Mouse (Mus musculus) forebrain, embryonic 14.5 days (tissue): Measurements from ENCODE around the gene Mmp21. TPM values are rescaled to one million over a fixed set of nuclear protein-coding genes. Genes with fewer than 3 reads are reported as not detected.

Experiments
- ATAC-seq: fragments of 200-750 bp; cut with Nextera tagmentation; 2 replicates; pipeline ENCODE4 v1.8.0; 2017; ENCODE audit warnings: mild to moderate bottlenecking, moderate library complexity
- DNase-seq: peaks from one replicate; pipeline ENCODE4 v3.0.0-alpha.2; 2015; ENCODE audit warnings: low spot score
- H3K27ac ChIP-seq: fragments of 300-500 bp; sonication (generic); 2 replicates; pipeline ENCODE4 v1.5.1; 2014; ENCODE audit warnings: low read depth, mild to moderate bottlenecking, control low read depth, low read length, moderate library complexity
- H3K27me3 ChIP-seq: fragments of 300-500 bp; sonication (generic); replicated peaks from 2 replicates; pipeline ENCODE4 v1.6.1; 2014; ENCODE audit warnings: low read length, control low read depth, mixed read lengths; ENCODE audit not compliant: control insufficient read depth, insufficient read depth
- H3K36me3 ChIP-seq: fragments of 300-500 bp; sonication (generic); 2 replicates; pipeline ENCODE4 v1.6.1; 2014; ENCODE audit warnings: low read length, control low read depth; ENCODE audit not compliant: control insufficient read depth, insufficient read depth
- H3K4me1 ChIP-seq: fragments of 300-500 bp; sonication (generic); 2 replicates; pipeline ENCODE4 v1.6.1; 2014; ENCODE audit warnings: antibody characterized with exemption, low read length, control low read depth; ENCODE audit not compliant: control insufficient read depth, insufficient read depth
- H3K4me2 ChIP-seq: fragments of 300-500 bp; sonication (generic); 2 replicates; pipeline ENCODE4 v1.6.1; 2014; ENCODE audit warnings: mild to moderate bottlenecking, control low read depth, low read length
- H3K4me3 ChIP-seq: fragments of 300-500 bp; sonication (generic); 2 replicates; pipeline ENCODE4 v1.5.1; 2014; ENCODE audit warnings: low read depth, low read length, control low read depth
- H3K9ac ChIP-seq: fragments of 300-500 bp; sonication (generic); 2 replicates; pipeline ENCODE4 v1.6.1; 2014; ENCODE audit warnings: mild to moderate bottlenecking, low read length, control low read depth, moderate library complexity
- H3K9me3 ChIP-seq: fragments of 300-500 bp; sonication (generic); replicated peaks from 2 replicates; pipeline ENCODE4 v1.6.1; 2016; ENCODE audit warnings: low read length, control low read depth, mixed read lengths; ENCODE audit not compliant: control insufficient read depth
- WGBS: fragments of 180-500 bp; shearing (Covaris S2); extraction: QIAGEN DNeasy Blood & Tissue Kit; methylation state at CpG from one replicate; pipeline ENCODE4 v1.1.7; 2014; 5-methylcytosine and 5-hydroxymethylcytosine counted together
- polyA plus RNA-seq: library from polyadenylated mRNA; unstranded; fragments of >200 nt; fragmentation: Nextera tagmentation; extraction: Ambion mirVana; gene quantifications from 2 replicates; pipeline ENCODE4 v1.2.1, GENCODE M21; 2014

The Mmp21 gene
- polyA plus RNA-seq, 1 experiment from 2014 or later: not detected

- Histone ChIP-seq H3K4me3 (no peak overlapping the region), H3K27me3 (no peaks in the 10 kb centered on the region), H3K27ac (no peak overlapping the region), H3K4me1 (no peaks in the 10 kb centered on the region), H3K9ac (no peak overlapping the region), H3K9me3 (no peaks in the 10 kb centered on the region), H3K4me2 (no peak overlapping the region), H3K36me3 (0 out of 2 replicates have a peak, but pooled peaks cover 3% of the 10 kb centered on the region)
- 65% methylated on average over 4 of the region's 4 CpGs for WGBS
- ATAC-seq: no peak
- peak; percentile 30 for DNase-seq
Observed at GRCm38 (mm10) chr7:133679439-133679838, 422 bp downstream of the Mmp21 start.

DNA sequence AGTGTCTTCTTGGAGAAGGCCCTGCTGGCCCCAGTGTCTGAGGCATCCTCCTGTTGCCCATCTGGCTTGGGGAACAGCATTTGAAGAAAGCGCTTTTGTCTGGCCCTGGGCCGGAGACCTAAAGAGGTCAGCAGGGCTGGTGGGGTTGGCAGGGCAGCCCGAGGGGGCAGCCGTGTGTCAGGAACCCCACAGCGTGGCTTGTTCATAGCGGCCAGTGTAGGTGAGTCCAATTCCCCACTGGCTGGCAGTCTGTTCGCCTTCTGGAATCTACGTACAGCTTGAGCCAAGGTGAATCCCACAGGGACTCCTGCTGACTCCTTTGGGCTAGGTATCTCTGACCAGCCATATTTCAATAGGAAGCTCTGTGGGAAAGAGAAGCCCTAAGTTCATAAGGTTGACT lies 1.1 kb downstream of the Mmp21 start:
- DNase-seq: no peak
- WGBS: 91% methylated on average over 8 of the region's 8 CpGs
- ATAC-seq: no peak
- Histone ChIP-seq H3K4me2 (no peak overlapping the region), H3K27me3 (no peaks in the 10 kb centered on the region), H3K4me1 (no peaks in the 10 kb centered on the region), H3K9ac (no peak overlapping the region), H3K9me3 (no peaks in the 10 kb centered on the region), H3K4me3 (no peak overlapping the region), H3K27ac (no peak overlapping the region), H3K36me3 (peaks cover 5% of the 10 kb centered on the region; the same call in 1 of the 2 replicates)

DNA sequence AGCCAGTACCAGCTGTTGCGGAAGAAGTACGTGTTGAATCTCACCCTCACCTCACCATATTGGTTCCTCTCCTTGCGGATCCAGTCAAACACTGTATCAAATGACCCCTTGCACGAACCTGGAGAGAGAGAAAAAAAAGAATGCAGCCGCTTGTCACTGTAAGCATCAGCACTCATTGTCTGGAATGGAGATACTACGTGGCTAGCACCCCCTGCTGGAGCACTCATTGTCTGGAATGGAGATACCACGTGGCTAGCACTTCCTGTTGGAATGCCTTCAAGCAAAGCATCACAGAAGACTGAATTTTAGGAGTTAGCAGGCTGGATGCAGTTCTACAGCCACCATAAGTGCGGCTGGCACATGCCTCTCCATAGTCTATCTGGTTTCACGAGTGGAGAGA lies 3.9 kb downstream of the Mmp21 start:
- peaks cover 32% of the 10 kb centered on the region for H3K36me3 ChIP-seq
- no peak for ATAC-seq
- 66% methylated on average over 9 of the region's 9 CpGs for WGBS
- H3K9me3 ChIP-seq: no peaks in the 10 kb centered on the region
- no peaks in the 10 kb centered on the region for H3K27me3 ChIP-seq
- no peak overlapping the region for H3K4me3 ChIP-seq
- H3K27ac ChIP-seq: no peak overlapping the region
- no peak overlapping the region for H3K9ac ChIP-seq
- H3K4me1 ChIP-seq: no peaks in the 10 kb centered on the region
- DNase-seq: peak; percentile 23
- H3K4me2 ChIP-seq: no peak overlapping the region

GRCm38 (mm10) chr7:133670846-133671245 lies 9.0 kb downstream of the Mmp21 start:
- Histone ChIP-seq H3K4me1 (no peaks in the 10 kb centered on the region), H3K4me3 (no peak overlapping the region), H3K36me3 (peaks cover 79% of the 10 kb centered on the region), H3K9me3 (no peaks in the 10 kb centered on the region), H3K9ac (no peak overlapping the region), H3K27ac (no peak overlapping the region), H3K27me3 (no peaks in the 10 kb centered on the region), H3K4me2 (no peak overlapping the region)
- ATAC-seq (no peak), DNase-seq (no peak)
- WGBS: 93% methylated on average over 3 of the region's 3 CpGs

GRCm38 (mm10) chr7:133669946-133670345 lies 9.9 kb downstream of the Mmp21 start:
- Histone ChIP-seq H3K4me1 (no peaks in the 10 kb centered on the region), H3K9me3 (no peaks in the 10 kb centered on the region), H3K36me3 (peaks cover 85% of the 10 kb centered on the region), H3K27me3 (no peaks in the 10 kb centered on the region), H3K9ac (no peak overlapping the region), H3K4me2 (no peak overlapping the region), H3K27ac (no peak overlapping the region), H3K4me3 (no peak overlapping the region)
- no peak for ATAC-seq
- DNase-seq: no peak
- 93% methylated on average over 9 of the region's 9 CpGs for WGBS

- Histone ChIP-seq H3K9me3 (no peaks in the 10 kb centered on the region), H3K27ac (no peak overlapping the region), H3K9ac (no peak overlapping the region), H3K4me3 (no peak overlapping the region), H3K27me3 (no peaks in the 10 kb centered on the region), H3K4me1 (no peaks in the 10 kb centered on the region), H3K4me2 (no peak overlapping the region), H3K36me3 (peaks cover 90% of the 10 kb centered on the region)
- ATAC-seq: no peak
- WGBS: 81% methylated on average over 1 of the region's 1 CpGs
- peak; percentile 37 for DNase-seq
Observed at GRCm38 (mm10) chr7:133669071-133669470, 10.8 kb downstream of the Mmp21 start.

- Histone ChIP-seq H3K9me3 (no peaks in the 10 kb centered on the region), H3K4me3 (no peak overlapping the region), H3K36me3 (peaks cover 94% of the 10 kb centered on the region), H3K27me3 (no peaks in the 10 kb centered on the region), H3K4me1 (no peaks in the 10 kb centered on the region), H3K9ac (no peak overlapping the region), H3K27ac (no peak overlapping the region), H3K4me2 (no peak overlapping the region)
- ATAC-seq: no peak
- 91% methylated on average over 1 of the region's 1 CpGs for WGBS
- DNase-seq: no peak
Observed at GRCm38 (mm10) chr7:133662467-133662866, 17.4 kb downstream of the Mmp21 start.

- Histone ChIP-seq H3K4me3 (no peak overlapping the region), H3K9me3 (no peaks in the 10 kb centered on the region), H3K36me3 (peaks cover 92% of the 10 kb centered on the region), H3K27ac (no peak overlapping the region), H3K9ac (no peak overlapping the region), H3K27me3 (no peaks in the 10 kb centered on the region), H3K4me1 (no peaks in the 10 kb centered on the region), H3K4me2 (no peak overlapping the region)
- no peak for DNase-seq
- ATAC-seq: no peak
- WGBS: 94% methylated on average over 6 of the region's 6 CpGs
Observed at GRCm38 (mm10) chr7:133645716-133646115, 34.1 kb downstream of the Mmp21 start.

GRCm38 (mm10) chr7:133638821-133639220 lies 41.0 kb downstream of the Mmp21 start:
- Histone ChIP-seq H3K9me3 (no peaks in the 10 kb centered on the region), H3K9ac (no peak overlapping the region), H3K4me2 (peak overlapping the region; percentile 73; the same call in 1 of the 2 replicates), H3K36me3 (peaks cover 37% of the 10 kb centered on the region), H3K27me3 (no peaks in the 10 kb centered on the region), H3K4me1 (peaks cover 3% of the 10 kb centered on the region; the same call in 1 of the 2 replicates), H3K27ac (no peak overlapping the region), H3K4me3 (peak overlapping the region; percentile 94; the same call in 1 of the 2 replicates)
- ATAC-seq (no peak), DNase-seq (peak; percentile 47)
- WGBS: 82% methylated on average over 13 of the region's 13 CpGs
